Mouse (Mus musculus) heart, adult 2 months (tissue): ENCODE measurements at regions not wholly inside any gene's neighbourhood (a gene's known extent, or its start where the extent isn't known, plus 50 kb on each side); places are given as distances from the start of the nearest gene placed in this dataset.

Experiments used
- DNase-seq, 2 experiments: peaks; one replicate each; pipeline ENCODE4 v3.0.0; 2021
- H3K27ac ChIP-seq: fragments of 200-600 bp; 2 replicates; pipeline ENCODE4 v1.8.1; 2022
- H3K27me3 ChIP-seq: fragments of 200-500 bp; 2 replicates; pipeline ENCODE4 v1.6.1; 2012; ENCODE audit warnings: mild to moderate bottlenecking, low read length, inconsistent platforms, mixed read lengths; ENCODE audit not compliant: control insufficient read depth, insufficient read depth
- H3K36me3 ChIP-seq: fragments of 200-500 bp; 2 replicates; pipeline ENCODE4 v1.6.1; 2012; ENCODE audit warnings: low read length, inconsistent platforms; ENCODE audit not compliant: control insufficient read depth, insufficient read depth
- H3K4me1 ChIP-seq: fragments of 200-500 bp; 2 replicates; pipeline ENCODE4 v1.6.1; 2011; ENCODE audit warnings: low read length; ENCODE audit not compliant: control insufficient read depth, insufficient read depth
- H3K4me3 ChIP-seq: fragments of 200-600 bp; 2 replicates; pipeline ENCODE4 v1.8.1; 2022
- H3K79me2 ChIP-seq: fragments of 200-500 bp; replicated peaks from 2 replicates; pipeline ENCODE4 v1.6.1; 2012; ENCODE audit warnings: mild to moderate bottlenecking, inconsistent platforms, low read length, moderate library complexity, mixed read lengths; ENCODE audit not compliant: control insufficient read depth, insufficient read depth
- H3K9ac ChIP-seq: fragments of 200-500 bp; 2 replicates; pipeline ENCODE4 v1.6.1; 2012; ENCODE audit warnings: low read depth, mild to moderate bottlenecking, control low read depth, inconsistent platforms, low read length, mixed read lengths
- CTCF ChIP-seq: fragments of 200-600 bp; IDR thresholded peaks from 2 replicates; pipeline ENCODE4 v1.8.1; 2022; ENCODE audit warnings: antibody characterized with exemption, mild to moderate bottlenecking, moderate library complexity
- EP300 ChIP-seq: fragments of 200-500 bp; IDR thresholded peaks from 2 replicates; pipeline ENCODE4 v1.6.1; 2011; ENCODE audit warnings: low read depth, low read length, control low read depth; ENCODE audit not compliant: insufficient read depth
- POLR2A ChIP-seq: fragments of 200-500 bp; IDR thresholded peaks from 2 replicates; pipeline ENCODE4 v1.6.1; 2011; ENCODE audit warnings: mild to moderate bottlenecking, low read depth, low read length, control low read depth; ENCODE audit not compliant: insufficient read depth
- WGBS: fragments of 180-500 bp; shearing (Covaris S2); methylation state at CpG from one replicate; pipeline ENCODE4 v1.1.7; 2018; 5-methylcytosine and 5-hydroxymethylcytosine counted together
- intact Hi-C: fragments of 180-260 bp; cut with DNase I; formaldehyde crosslinking; loops from one replicate; pipeline ENCODE4 v1.15.1; 2025

DNA sequence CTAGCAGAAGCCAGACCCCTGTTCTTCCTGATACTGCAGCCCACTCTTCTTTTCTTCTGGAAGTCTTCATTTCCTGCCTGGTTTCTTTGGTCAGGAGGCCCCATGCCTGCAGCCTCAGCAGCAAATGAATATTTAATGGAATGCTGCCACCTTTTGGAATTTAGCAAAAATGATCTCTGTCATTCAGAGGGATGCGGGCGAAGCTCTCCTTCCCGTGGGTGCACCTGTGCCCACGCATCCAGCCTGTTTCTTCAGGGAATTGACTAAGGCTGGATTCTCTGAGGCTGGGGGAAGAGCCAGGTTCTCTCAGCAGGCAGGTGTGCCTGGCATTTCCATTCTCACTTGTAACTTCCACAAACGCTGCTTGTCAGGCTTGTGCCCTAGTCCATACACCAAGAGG, 279.1 kb upstream of the Eef2kmt start:
- intact Hi-C loops: no loop called here
- DNase-seq: no peak
- WGBS: 63% methylated on average over 5 of the region's 5 CpGs

DNA sequence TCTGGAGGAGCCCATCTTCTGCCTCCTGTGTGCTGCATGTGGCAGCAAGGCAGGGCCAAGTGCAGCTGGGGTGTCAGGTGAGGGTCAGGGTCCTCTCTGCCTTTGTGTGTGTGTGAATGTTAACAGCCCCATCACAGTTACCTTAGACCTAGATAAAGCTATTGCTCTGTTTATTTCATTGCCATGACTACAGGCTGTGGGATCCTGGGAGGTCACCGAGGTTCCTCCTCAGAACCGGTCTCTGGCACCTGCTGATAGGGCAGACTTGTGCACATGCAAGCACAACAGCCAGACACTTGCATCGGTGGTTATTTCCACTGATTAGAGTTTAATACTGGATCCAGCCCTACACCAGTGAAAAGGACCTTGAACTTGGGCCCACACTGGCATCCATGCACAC, 278.6 kb upstream of the Eef2kmt start:
- TF ChIP-seq EP300 (no peak), CTCF (no peak), POLR2A (no peak)
- H3K79me2 ChIP-seq: no peaks in the 10 kb centered on the region
- no peaks in the 10 kb centered on the region for H3K4me1 ChIP-seq
- no peak overlapping the region for H3K4me3 ChIP-seq
- DNase-seq: no peak
- H3K27ac ChIP-seq: no peak overlapping the region
- H3K9ac ChIP-seq: no peak overlapping the region
- 41% methylated on average over 3 of the region's 3 CpGs for WGBS
- H3K36me3 ChIP-seq: no peaks in the 10 kb centered on the region
- H3K27me3 ChIP-seq: no peaks in the 10 kb centered on the region
- intact Hi-C loops: no loop called here

More for the DNA sequence above, 279.1 kb upstream of the Eef2kmt start:
- Histone ChIP-seq H3K27me3 (no peaks in the 10 kb centered on the region), H3K4me3 (no peak overlapping the region), H3K27ac (no peak overlapping the region), H3K79me2 (no peaks in the 10 kb centered on the region), H3K9ac (no peak overlapping the region), H3K36me3 (no peaks in the 10 kb centered on the region), H3K4me1 (no peaks in the 10 kb centered on the region)
- TF ChIP-seq POLR2A (no peak), CTCF (no peak), EP300 (no peak)

DNA sequence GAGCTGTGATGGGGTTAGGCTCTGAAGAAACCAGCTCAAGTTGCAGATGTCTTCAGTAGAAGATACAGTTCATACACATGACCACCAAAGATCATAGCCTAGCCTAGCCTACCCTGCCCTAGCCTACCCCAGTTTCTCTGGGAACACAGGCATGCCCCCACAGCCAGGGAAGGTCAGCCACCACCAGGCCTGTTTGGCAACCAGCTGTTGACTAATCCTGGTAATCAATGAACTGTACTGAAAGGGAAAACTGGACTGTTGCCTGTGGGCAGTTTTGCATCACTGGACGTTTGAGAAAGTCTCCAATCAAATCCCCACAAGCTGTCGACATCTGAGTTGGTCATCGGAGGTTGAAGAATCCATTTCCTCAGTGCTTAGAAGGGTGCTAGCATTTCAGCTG, 276.5 kb upstream of the Eef2kmt start:
- intact Hi-C loops: no loop called here
- Histone ChIP-seq H3K27me3 (no peaks in the 10 kb centered on the region), H3K4me3 (no peak overlapping the region), H3K36me3 (no peaks in the 10 kb centered on the region), H3K79me2 (no peaks in the 10 kb centered on the region), H3K27ac (no peak overlapping the region), H3K9ac (no peak overlapping the region), H3K4me1 (no peaks in the 10 kb centered on the region)
- TF ChIP-seq EP300: no peak
- no peak for TF ChIP-seq POLR2A
- no peak for TF ChIP-seq CTCF
- WGBS: 76% methylated on average over 3 of the region's 3 CpGs
- no peak for DNase-seq

DNA sequence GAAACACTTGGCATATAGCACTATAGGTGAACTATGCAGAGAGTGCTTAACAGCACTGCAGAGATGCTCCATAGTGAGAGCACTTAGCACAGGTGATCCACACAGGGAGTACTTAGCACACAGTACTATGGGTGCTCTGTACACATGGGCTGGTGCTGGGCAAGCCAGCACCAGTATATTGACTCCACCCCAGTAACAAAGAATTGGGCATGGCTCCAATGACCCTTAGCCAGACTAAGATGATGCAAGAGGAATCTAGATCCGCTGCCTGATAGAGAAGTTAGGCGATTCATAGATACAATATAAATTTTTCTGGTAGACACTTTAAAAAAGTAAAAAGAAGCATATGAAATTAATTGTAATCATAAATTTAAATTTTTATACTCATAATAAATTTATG, 274.0 kb upstream of the Eef2kmt start:
- intact Hi-C loops: no loop called here
- H3K27me3 ChIP-seq: no peaks in the 10 kb centered on the region
- no peaks in the 10 kb centered on the region for H3K4me1 ChIP-seq
- no peak overlapping the region for H3K4me3 ChIP-seq
- WGBS: 83% methylated on average over 2 of the region's 2 CpGs
- DNase-seq: no peak
- H3K79me2 ChIP-seq: no peaks in the 10 kb centered on the region
- no peak overlapping the region for H3K9ac ChIP-seq
- no peaks in the 10 kb centered on the region for H3K36me3 ChIP-seq
- TF ChIP-seq POLR2A (no peak), CTCF (no peak), EP300 (no peak)
- no peak overlapping the region for H3K27ac ChIP-seq

DNA sequence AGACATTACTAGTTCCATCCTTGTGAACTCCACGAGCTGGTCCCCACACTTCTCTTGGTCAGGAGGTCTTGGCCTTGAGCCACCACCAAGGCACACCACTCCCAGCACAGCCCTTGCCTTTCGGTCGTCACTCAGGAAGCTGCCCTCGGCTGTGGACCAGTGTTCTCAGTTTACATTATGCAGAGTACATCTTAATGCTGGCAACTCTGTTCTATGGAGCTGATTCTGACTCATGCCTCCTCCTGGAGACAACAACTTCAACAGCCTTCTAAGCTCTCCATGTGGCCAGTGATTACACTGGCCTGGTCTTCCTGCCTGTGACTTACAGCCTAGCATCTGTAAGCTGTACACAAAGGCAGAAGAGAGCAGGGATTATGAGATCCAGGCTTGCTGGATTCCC, 272.2 kb upstream of the Eef2kmt start:
- Histone ChIP-seq H3K27ac (no peak overlapping the region), H3K79me2 (no peaks in the 10 kb centered on the region), H3K4me1 (no peaks in the 10 kb centered on the region), H3K4me3 (no peak overlapping the region), H3K27me3 (no peaks in the 10 kb centered on the region), H3K9ac (no peak overlapping the region), H3K36me3 (no peaks in the 10 kb centered on the region)
- TF ChIP-seq EP300 (no peak), CTCF (no peak), POLR2A (no peak)
- DNase-seq: no peak
- intact Hi-C loops: no loop called here
- 19% methylated on average over 4 of the region's 4 CpGs for WGBS

DNA sequence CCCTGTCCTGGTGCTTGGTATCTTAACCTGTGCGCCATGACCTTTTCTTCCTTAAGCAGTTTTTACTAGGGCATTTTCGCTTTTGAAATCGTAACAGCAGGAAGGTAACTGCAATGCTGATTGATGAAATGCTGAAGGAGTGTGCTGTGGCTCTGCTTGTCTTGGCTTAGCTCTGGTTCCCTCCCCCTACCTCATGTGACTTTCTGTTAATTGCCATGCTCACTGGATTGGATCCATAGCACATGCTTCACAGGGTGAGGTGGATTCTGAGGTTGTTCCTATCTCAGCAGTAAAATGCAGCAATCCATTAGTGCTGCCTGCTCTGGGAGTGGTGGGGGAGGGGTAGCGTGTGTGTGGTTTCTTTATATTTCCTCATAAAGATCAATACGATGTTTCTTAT, 268.6 kb upstream of the Eef2kmt start:
- WGBS: 83% methylated on average over 5 of the region's 5 CpGs
- no peaks in the 10 kb centered on the region for H3K36me3 ChIP-seq
- H3K27ac ChIP-seq: no peak overlapping the region
- H3K79me2 ChIP-seq: no peaks in the 10 kb centered on the region
- no peak for DNase-seq
- no peak overlapping the region for H3K9ac ChIP-seq
- H3K27me3 ChIP-seq: no peaks in the 10 kb centered on the region
- intact Hi-C loops: no loop called here
- H3K4me1 ChIP-seq: no peaks in the 10 kb centered on the region
- no peak overlapping the region for H3K4me3 ChIP-seq
- TF ChIP-seq CTCF: no peak
- TF ChIP-seq EP300: no peak
- no peak for TF ChIP-seq POLR2A
